Mouse (Mus musculus): ENCODE measurements around the gene Tmem56.

Gene Tmem56

GRCm38 (mm10) chr3:121239096-121239495 is 43.8 kb downstream of the Tmem56 start:
- DNase-seq (ENCODE audit: low spot score) = no peak

DNA sequence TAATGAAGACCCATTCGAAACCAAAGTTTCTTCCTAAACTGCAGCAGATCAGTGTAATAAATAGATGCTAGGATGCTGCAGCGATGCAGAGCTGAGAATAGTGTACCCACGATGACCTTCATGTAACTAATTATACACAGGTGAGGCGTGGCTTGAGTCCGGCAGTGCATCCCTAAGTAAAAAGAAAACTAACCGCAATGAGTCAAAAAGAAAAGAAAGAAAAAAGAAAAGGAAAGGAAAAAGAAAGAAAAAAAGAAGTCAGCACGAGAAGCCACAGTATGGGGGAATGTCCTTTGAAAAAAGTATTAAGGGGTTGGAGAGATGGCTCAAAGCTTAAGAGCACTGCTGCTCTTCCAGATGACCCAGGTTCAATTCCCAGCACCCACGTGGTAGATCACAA is 58.1 kb downstream of the Tmem56 start:
- no peak for DNase-seq (ENCODE audit: low spot score)

GRCm38 (mm10) chr3:121224185-121224584 is 58.7 kb downstream of the Tmem56 start:
- no peak for DNase-seq (ENCODE audit: low spot score)

GRCm38 (mm10) chr3:121221987-121222386 is 60.9 kb downstream of the Tmem56 start:
- DNase-seq (ENCODE audit: low spot score) = no peak

DNA sequence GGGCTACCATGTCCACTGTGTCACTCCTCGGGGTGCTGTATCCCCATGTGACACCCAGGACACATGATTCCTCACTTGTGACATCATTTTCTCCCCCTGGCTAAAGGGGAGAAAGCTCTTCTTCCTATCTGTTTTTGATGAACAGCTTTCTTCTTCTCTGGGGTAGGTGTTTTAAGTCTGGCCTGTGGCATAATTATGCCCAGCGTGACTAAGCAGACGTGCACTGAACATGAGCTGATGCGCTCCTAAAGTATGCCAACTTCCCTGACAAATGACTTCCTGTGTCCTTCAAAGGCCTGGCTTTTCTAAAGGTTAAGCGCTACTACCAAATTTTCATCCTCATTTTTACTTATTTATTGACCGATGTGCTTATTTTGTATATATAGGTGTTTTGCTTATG is 65.9 kb downstream of the Tmem56 start:
- no peak for DNase-seq (ENCODE audit: low spot score)

GRCm38 (mm10) chr3:121213501-121213900 is 69.4 kb downstream of the Tmem56 start:
- no peak for DNase-seq (ENCODE audit: low spot score)

GRCm38 (mm10) chr3:121212156-121212555 is 70.7 kb downstream of the Tmem56 start:
- no peak for DNase-seq (ENCODE audit: low spot score)

- DNase-seq (ENCODE audit: low spot score) = no peak
Measured at GRCm38 (mm10) chr3:121208994-121209393, 73.9 kb downstream of the Tmem56 start.

DNA sequence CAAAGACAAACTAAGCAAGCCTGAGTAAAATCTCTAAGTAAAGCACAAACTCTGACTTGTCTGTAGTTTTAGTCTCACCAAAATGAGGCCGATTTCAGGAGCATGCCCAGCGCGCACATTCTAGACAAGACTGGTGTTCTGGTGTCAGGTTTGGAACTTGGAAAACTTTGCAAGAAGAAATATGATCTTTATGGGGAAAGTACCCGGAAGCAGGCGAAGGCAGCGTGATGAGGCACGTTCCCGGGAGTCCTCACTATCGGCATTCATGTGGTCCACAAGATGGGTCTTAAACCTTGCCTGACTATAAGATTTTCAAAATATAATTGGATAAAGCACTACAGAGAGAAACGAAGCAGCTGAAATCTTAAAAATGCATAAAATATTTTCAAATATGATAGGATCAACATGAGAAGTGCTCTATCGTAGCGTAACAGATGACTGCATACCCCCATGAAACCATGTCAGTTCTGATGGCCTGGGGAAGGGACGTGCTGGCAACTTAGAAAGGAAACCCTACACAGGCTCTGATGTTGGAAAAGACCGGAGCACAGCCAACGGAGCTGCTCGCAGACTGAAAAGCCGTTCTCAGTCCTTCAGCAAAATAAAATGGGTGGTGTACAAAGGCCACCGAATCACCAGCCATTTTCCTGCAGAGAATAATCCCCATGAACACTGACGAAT is 76.6 kb downstream of the Tmem56 start:
- DNase-seq (ENCODE audit: low spot score) = no peak

DNA sequence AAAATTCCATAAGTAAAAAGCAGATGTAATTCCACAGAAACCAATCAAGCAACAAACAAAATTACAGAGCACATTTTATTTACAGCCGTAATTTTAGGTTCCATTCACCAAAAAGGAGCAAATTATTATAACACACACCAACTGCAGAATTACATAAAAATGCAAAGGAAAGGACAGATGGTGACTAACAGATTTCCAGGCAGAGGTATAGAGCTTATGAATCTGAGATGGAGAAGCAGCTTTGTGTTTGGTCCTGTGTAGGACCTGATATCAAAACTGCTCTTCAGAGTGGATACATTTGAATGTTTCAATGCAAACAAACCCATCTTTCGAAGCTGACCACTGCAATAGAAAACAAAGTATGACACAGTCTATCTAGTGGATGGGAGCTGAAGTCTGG is 80.3 kb downstream of the Tmem56 start:
- DNase-seq (ENCODE audit: low spot score) = no peak

- no peak for DNase-seq (ENCODE audit: low spot score)
Measured at GRCm38 (mm10) chr3:121201012-121201747, 81.7 kb downstream of the Tmem56 start.

- no peak for DNase-seq (ENCODE audit: low spot score)
Measured at GRCm38 (mm10) chr3:121189199-121189598, 93.7 kb downstream of the Tmem56 start.

DNA sequence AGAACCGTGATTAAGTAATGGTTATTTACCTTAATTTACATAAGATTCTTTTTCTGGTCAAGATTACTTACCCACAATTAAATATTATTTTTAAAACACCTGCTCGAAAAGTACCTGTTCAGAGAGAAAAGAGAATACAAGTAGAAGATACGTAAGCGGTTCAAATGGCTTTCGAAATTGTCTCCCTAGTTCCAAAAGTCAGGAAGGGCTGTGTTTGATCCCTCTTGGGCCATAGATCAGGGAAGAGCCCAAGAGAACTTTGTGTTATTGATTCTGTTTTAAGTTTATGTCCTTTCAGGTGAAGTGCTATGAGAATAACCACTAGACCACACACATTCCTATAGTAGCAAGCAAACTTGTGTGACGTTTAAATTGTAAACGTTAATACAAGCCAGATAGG is 95.4 kb downstream of the Tmem56 start:
- DNase-seq (ENCODE audit: low spot score) = no peak

DNA sequence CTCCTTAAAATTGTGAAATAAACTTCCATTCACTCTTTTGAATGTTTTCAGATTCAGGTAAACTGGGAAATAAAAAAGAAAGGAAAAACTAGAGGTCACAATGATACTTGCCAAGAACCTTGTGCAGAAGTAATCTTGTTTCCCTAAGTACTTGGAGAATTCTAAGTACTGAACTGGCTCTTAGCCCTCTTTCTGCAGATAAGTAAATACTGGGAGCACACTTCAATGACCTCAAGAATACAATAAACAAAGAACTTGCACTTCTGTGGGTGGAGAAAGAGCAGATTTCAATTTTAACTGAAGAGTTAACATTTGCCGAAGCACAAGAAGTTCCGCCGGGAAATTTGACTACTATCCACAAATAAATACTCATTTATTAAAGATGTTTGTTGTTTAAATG is 96.0 kb downstream of the Tmem56 start:
- no peak for DNase-seq (ENCODE audit: low spot score)

DNA sequence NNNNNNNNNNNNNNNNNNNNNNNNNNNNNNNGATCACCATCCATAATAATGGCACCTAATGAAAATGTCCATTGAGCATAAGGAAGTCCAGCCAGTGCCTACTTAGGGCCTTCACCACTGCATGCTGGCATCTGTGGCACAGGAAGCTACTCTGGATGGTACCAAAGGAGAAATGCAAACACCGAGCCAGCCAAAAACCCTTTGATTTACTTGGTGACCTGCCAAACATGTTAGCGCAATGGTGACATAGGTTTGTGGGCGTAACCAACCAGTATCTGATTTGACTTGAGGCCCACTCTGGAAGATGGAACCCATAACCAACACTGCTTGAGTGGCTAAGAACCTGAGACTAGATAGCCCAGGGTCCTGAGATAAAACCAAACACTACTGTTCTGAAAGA is 97.7 kb downstream of the Tmem56 start:
- no peak for DNase-seq (ENCODE audit: low spot score)

GRCm38 (mm10) chr3:121176011-121176410 is 106.9 kb downstream of the Tmem56 start:
- DNase-seq (ENCODE audit: low spot score) = no peak

- no peak for DNase-seq (ENCODE audit: low spot score)
Measured at GRCm38 (mm10) chr3:121174248-121174945, 108.5 kb downstream of the Tmem56 start.

GRCm38 (mm10) chr3:121172718-121173117 is 110.2 kb downstream of the Tmem56 start:
- DNase-seq (ENCODE audit: low spot score) = no peak

DNA sequence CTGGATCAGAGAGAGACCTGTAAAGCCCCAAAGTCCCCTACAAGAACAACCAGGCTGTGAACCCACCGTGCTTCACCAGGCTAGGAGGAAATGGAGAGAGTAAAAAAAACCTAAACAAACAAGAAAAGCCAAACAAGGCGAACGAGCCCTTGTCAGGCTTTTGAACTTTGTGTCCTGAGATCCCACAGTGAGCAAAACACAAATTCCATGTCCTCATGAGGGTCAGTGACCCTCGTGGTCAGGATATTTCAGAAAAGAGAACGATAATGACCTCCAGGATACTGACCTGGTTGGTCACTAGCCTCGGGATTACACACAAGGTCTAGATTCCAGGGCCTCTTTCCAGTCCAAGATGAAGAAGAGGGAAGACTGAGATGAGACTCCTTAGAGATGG is 111.0 kb downstream of the Tmem56 start:
- no peak for DNase-seq (ENCODE audit: low spot score)

GRCm38 (mm10) chr3:121171243-121171871 is 111.5 kb downstream of the Tmem56 start, which contains the start of gene Rwdd3:
Gene Rwdd3 (minus strand): TSS chr3:121171695.
- DNase-seq (ENCODE audit: low spot score) = peak; percentile 87

DNA sequence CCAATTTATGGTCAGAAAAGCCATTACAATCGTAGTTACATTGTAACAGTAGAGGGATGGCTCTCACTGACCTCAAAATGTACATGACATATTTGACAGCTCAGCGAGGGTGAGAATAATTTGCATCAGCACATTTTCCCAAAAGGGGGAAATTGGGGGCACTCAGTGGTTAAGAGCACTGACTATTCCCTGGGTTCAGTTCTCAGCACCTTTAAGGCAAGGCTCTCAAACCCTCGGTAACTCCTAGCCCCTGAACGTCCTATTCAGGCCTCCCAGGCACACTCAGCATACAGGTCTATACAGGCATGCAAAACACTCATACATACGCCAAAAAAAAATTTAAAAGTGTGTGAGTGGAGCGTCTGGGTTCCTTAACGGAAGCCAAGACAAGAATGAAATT is 112.3 kb downstream of the Tmem56 start:
- no peak for DNase-seq (ENCODE audit: low spot score)

GRCm38 (mm10) chr3:121169092-121169942 is 113.6 kb downstream of the Tmem56 start:
- no peak for DNase-seq (ENCODE audit: low spot score)
